Mouse (Mus musculus) ES-E14 (cell line): ENCODE data around the gene Thegl. TPM values are rescaled to one million over a fixed set of nuclear protein-coding genes. Genes with fewer than 3 reads are reported as not detected.

Experiments used
- DNase-seq: peaks from one replicate; pipeline ENCODE4 v3.0.0-alpha.2; 2013; ENCODE audit warnings: low read depth, low spot score
- H3K27ac ChIP-seq: 2 replicates; pipeline ENCODE4 v1.5.1; 2012; ENCODE audit warnings: low read depth, mild to moderate bottlenecking, low read length, moderate library complexity, mixed read lengths; ENCODE audit not compliant: poor library complexity, insufficient read depth, severe bottlenecking
- H3K36me3 ChIP-seq: 2 replicates; pipeline ENCODE4 v1.6.1; 2012; ENCODE audit warnings: mild to moderate bottlenecking, low read length, moderate library complexity, mixed read lengths; ENCODE audit not compliant: control insufficient read depth, poor library complexity, insufficient read depth, severe bottlenecking
- H3K4me1 ChIP-seq, 2 experiments: fragments of 150-350 bp in 1 of 2; sonication (generic) in 1 of 2; 2 replicates each; pipeline ENCODE4 v1.6.1; 2012; ENCODE audit warnings: low read length in 2 of 2, mild to moderate bottlenecking in 1 of 2, mixed read lengths in 1 of 2; ENCODE audit not compliant: control insufficient read depth in 2 of 2, insufficient read depth in 2 of 2, poor library complexity in 1 of 2
- H3K4me3 ChIP-seq, 2 experiments: fragments of 150-350 bp in 1 of 2; sonication (generic) in 1 of 2; 2 replicates each; pipeline ENCODE4 v1.5.1; 2012; ENCODE audit warnings: low read length in 2 of 2, low read depth in 1 of 2, mild to moderate bottlenecking in 1 of 2, mixed read lengths in 1 of 2; ENCODE audit not compliant: insufficient read depth in 1 of 2, poor library complexity in 1 of 2, severe bottlenecking in 1 of 2
- H3K9ac ChIP-seq: 2 replicates; pipeline ENCODE4 v1.6.1; 2012; ENCODE audit warnings: low read depth, mild to moderate bottlenecking, low read length, mixed read lengths; ENCODE audit not compliant: poor library complexity, insufficient read depth, severe bottlenecking
- H3K9me3 ChIP-seq: fragments of 150-350 bp; sonication (generic); 2 replicates; pipeline ENCODE4 v1.6.1; 2012; ENCODE audit warnings: low read depth, mild to moderate bottlenecking, low read length; ENCODE audit not compliant: control insufficient read depth, insufficient read depth
- CHD2 ChIP-seq: IDR thresholded peaks from 2 replicates; pipeline ENCODE4 v1.6.1; 2014; ENCODE audit warnings: mild to moderate bottlenecking, low read depth, low read length, inconsistent platforms
- HCFC1 ChIP-seq: IDR thresholded peaks from 2 replicates; pipeline ENCODE4 v1.6.1; 2012; ENCODE audit warnings: low read length, inconsistent platforms, borderline replicate concordance; ENCODE audit not compliant: insufficient read depth
- MAFK ChIP-seq: IDR thresholded peaks from 2 replicates; pipeline ENCODE4 v1.6.1; 2014; ENCODE audit warnings: mild to moderate bottlenecking, low read depth, low read length, inconsistent platforms; ENCODE audit not compliant: insufficient read depth
- ZC3H11A ChIP-seq: IDR thresholded peaks from 2 replicates; pipeline ENCODE4 v1.6.1; 2012; ENCODE audit warnings: low read depth, mild to moderate bottlenecking, inconsistent platforms, low read length, borderline replicate concordance
- ZNF384 ChIP-seq: IDR thresholded peaks from 2 replicates; pipeline ENCODE4 v1.6.1; 2012; ENCODE audit warnings: low read depth, low read length, inconsistent platforms
- in situ Hi-C, 2 experiments: fragments of 600-800 bp; cut with MboI; formaldehyde crosslinking; loops; one replicate each; pipeline ENCODE4 v1.15.1; 2025; ENCODE audit warnings: low sequenced_read_pairs in 2 of 2, inconsistent platforms in 1 of 2; ENCODE audit not compliant: unreplicated experiment in 2 of 2
- total RNA-seq: library from RNA; depleted of rRNA; stranded (reverse); fragments of 300-350 nt; gene quantifications from 2 replicates; pipeline ENCODE4 v1.2.3, GENCODE M21; 2012

The Thegl gene
- total RNA-seq, 1 experiment: not detected

DNA sequence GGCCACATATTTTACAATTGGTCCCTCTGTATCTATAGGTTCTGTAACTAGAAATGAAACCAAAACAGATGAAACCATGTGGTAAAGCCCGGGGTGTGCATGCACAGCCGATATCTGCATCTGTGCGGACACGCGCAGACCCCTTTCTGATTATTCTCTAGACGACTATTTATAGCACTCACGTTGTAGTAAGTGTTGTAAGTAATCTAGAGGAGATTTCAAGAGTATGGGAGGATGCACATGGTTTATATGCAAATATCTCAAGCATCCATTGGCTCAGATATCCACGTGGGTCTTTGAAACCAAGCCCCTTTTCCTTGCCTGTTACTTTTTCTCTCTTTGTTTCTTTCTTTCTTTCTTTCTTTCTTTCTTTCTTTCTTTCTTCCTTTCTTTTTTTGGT is 58.0 kb downstream of the Thegl start:
- in situ Hi-C loops: no loop called here
- Histone ChIP-seq H3K36me3 (no peaks in the 10 kb centered on the region), H3K4me1 (no peaks in the 10 kb centered on the region), H3K9ac (no peak overlapping the region), H3K4me3 (no peak overlapping the region), H3K9me3 (no peaks in the 10 kb centered on the region), H3K27ac (no peak overlapping the region)
- TF ChIP-seq ZC3H11A (no peak), MAFK (no peak), CHD2 (no peak), HCFC1 (no peak), ZNF384 (no peak)
- no peak for DNase-seq

DNA sequence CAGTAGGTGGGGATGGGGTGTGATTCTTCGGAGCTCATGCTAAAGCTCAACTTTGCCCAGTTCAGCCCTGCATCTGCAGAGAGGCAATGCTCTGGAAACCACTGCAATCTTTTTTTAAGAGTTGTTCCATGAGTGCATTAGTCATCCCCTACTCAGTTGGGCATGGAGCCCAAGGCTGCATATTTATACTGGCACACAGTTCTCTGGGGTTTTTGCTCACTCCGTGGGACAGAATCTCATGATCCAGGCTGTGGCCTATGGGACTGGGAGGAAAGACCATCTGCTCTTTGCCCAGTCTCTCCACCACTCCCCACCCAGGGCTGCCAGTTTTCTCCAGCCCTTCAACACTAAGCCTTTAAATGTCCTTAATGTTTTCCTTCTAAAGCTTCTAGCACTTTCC is 59.1 kb downstream of the Thegl start:
- DNase-seq: no peak
- no peaks in the 10 kb centered on the region for H3K9me3 ChIP-seq
- H3K27ac ChIP-seq: no peak overlapping the region
- in situ Hi-C loops: no loop called here
- H3K4me3 ChIP-seq: no peak overlapping the region
- no peak overlapping the region for H3K9ac ChIP-seq
- TF ChIP-seq ZC3H11A (no peak), CHD2 (no peak), ZNF384 (no peak), MAFK (no peak), HCFC1 (no peak)
- H3K4me1 ChIP-seq: no peaks in the 10 kb centered on the region
- no peaks in the 10 kb centered on the region for H3K36me3 ChIP-seq

DNA sequence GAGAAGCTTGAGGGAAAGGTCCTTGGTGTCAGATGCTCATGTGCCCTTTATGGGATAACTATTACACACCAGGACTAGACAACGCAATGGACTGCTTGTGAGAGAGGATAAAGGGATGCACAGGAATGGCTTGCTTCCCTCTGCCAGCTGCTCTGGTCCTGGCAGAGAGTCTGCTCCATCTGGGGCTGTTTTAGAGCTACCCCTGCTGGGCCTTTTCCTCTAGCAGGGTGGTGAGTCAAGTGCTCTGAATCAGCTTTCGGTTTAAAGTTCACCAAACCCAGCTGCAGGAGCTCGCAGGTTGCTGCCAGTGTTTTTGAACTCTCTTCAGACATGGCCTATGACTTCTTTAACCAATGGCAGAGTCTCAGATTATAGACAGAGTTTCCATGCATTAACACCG is 60.1 kb downstream of the Thegl start:
- H3K27ac ChIP-seq: no peak overlapping the region
- no peak overlapping the region for H3K4me3 ChIP-seq
- no peaks in the 10 kb centered on the region for H3K9me3 ChIP-seq
- H3K4me1 ChIP-seq: no peaks in the 10 kb centered on the region
- TF ChIP-seq CHD2 (no peak), MAFK (no peak), HCFC1 (no peak), ZNF384 (no peak), ZC3H11A (no peak)
- no peaks in the 10 kb centered on the region for H3K36me3 ChIP-seq
- in situ Hi-C loops: no loop called here
- no peak overlapping the region for H3K9ac ChIP-seq
- no peak for DNase-seq

DNA sequence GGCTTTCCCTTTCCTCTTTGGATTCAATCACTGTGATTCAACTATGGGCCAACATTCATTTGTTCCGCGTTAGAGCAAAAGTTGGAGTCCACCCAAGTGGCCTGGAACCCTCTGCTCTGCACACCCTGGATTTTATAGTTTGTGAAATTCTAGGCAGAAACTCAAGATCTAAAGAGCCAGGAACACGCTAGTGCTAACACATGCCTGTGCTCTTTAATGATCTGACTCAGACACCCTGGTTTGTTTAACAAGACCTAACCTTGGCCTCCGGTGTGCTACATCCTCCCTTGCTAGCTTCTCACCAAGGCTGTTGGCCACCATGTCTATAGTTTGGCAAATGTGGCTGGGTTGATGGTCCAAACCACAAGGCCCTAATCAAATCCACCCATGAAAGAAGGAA is 64.9 kb downstream of the Thegl start:
- H3K9ac ChIP-seq: no peak overlapping the region
- no peaks in the 10 kb centered on the region for H3K4me1 ChIP-seq
- DNase-seq: no peak
- in situ Hi-C loops: no loop called here
- H3K36me3 ChIP-seq: no peaks in the 10 kb centered on the region
- TF ChIP-seq CHD2 (no peak), HCFC1 (no peak), ZC3H11A (no peak), MAFK (no peak), ZNF384 (no peak)
- H3K27ac ChIP-seq: no peak overlapping the region
- H3K9me3 ChIP-seq: no peaks in the 10 kb centered on the region
- H3K4me3 ChIP-seq: no peak overlapping the region

DNA sequence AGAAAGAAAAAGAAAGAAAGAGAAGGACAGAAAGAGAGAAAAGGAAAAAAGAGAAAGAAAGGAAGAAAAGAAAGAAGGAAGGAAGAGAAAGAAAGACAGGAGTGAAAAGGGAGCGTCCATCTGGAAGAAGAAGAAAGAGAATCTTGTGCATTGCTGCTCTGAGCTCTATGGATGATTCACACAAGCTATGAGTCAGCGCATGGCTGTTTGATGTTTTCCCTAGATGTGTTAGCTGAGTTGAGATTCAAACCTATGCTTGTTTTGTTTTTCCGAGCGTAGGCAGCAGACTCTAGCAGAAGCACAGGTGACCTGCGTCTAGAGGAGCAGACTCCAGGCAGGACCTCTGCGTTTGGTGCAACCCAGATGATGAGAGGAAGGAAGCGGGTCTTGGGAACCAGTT is 66.9 kb downstream of the Thegl start:
- no peaks in the 10 kb centered on the region for H3K9me3 ChIP-seq
- H3K4me1 ChIP-seq: peaks cover 0 to 2% of the 10 kb centered on the region in 2 experiments; a peak in 1 of 4 replicates
- no peak for TF ChIP-seq ZC3H11A
- TF ChIP-seq HCFC1: no peak
- no peak for TF ChIP-seq CHD2
- TF ChIP-seq MAFK: no peak
- no peak overlapping the region for H3K4me3 ChIP-seq
- no peaks in the 10 kb centered on the region for H3K36me3 ChIP-seq
- H3K9ac ChIP-seq: no peak overlapping the region
- in situ Hi-C loops: no loop called here
- H3K27ac ChIP-seq: no peak overlapping the region
- DNase-seq: no peak
